Mouse (Mus musculus) testis, adult 2 months (tissue): ENCODE data around the gene 1600014C23Rik.

Experiments
- CTCF ChIP-seq: fragments of 200-500 bp; IDR thresholded peaks from 2 replicates; pipeline ENCODE4 v1.5.1; 2012; ENCODE audit warnings: low read depth, mild to moderate bottlenecking, inconsistent platforms, low read length, moderate library complexity; ENCODE audit not compliant: control insufficient read depth, insufficient read depth, insufficient replicate concordance
- POLR2A ChIP-seq: fragments of 200-500 bp; IDR thresholded peaks from 2 replicates; pipeline ENCODE4 v1.6.1; 2012; ENCODE audit warnings: low read depth, mild to moderate bottlenecking, inconsistent platforms, low read length, moderate library complexity; ENCODE audit not compliant: control insufficient read depth

- TF ChIP-seq POLR2A = no peak
- TF ChIP-seq CTCF = peak; percentile 92
These were observed 14.5 kb upstream of the 1600014C23Rik start for GRCm38 (mm10) chr17:45747858-45748785.
